In genomic region chr8:114116049-114116448, GRCm38 (mm10) we compare ENCODE assay signal across 16 mouse cellular contexts. TPM values are rescaled to one million over a fixed set of nuclear protein-coding genes. Genes with fewer than 3 reads are reported as not detected.
DNase-seq lines count a peak whose midpoint lies in the region; ATAC-seq lines count a peak whose summit lies in the region.
"Had no signal": no experiment of that assay in that cellular context is flagged by ENCODE, and none has a peak within 500 bp of the region (broad histone marks: within the 10 kb centered on the region; RNA-seq: fewer than 3 reads in every experiment).

No protein-coding gene starts in this region.

- H3K27me3 ChIP-seq in neural tube, embryonic 11.5 days (ENCODE audit: control insufficient read depth, insufficient read depth, low read length), result no peaks in the 10 kb centered on the region
- no peaks in the 10 kb centered on the region for H3K27me3 ChIP-seq in forebrain, embryonic 13.5 days
- no peaks in the 10 kb centered on the region for H3K27me3 ChIP-seq in midbrain, embryonic 11.5 days (ENCODE audit: control insufficient read depth, insufficient read depth, low read length)
- no peaks in the 10 kb centered on the region for H3K27me3 ChIP-seq in heart, embryonic 11.5 days (ENCODE audit: control insufficient read depth, insufficient read depth, low read length)
- no peaks in the 10 kb centered on the region for H3K27me3 ChIP-seq in liver, embryonic 12.5 days (replicated peaks)
- H3K27me3 ChIP-seq: embryonic facial prominence, embryonic 15.5 days; heart, embryonic 15.5 days; liver, embryonic 13.5 days had no signal

- intact Hi-C loops in heart, postnatal 36 days (cut with DNase I), result no loop called here
- intact Hi-C loops in left cerebral cortex, postnatal 36 days (cut with DNase I), result no loop called here

- no peak overlapping the region for H3K4me3 ChIP-seq in neural tube, embryonic 11.5 days (ENCODE audit: low read depth, low read length)
- no peak overlapping the region for H3K4me3 ChIP-seq in forebrain, embryonic 13.5 days
- H3K4me3 ChIP-seq in midbrain, embryonic 11.5 days (ENCODE audit: low read depth, low read length), result no peak overlapping the region
- H3K4me3 ChIP-seq in heart, embryonic 11.5 days (ENCODE audit: low read depth, low read length), result no peak overlapping the region
- H3K4me3 ChIP-seq in liver, embryonic 12.5 days, result no peak overlapping the region
- H3K4me3 ChIP-seq: embryonic facial prominence, embryonic 15.5 days; heart, embryonic 15.5 days; liver, embryonic 13.5 days had no signal

- H3K27ac ChIP-seq in neural tube, embryonic 11.5 days (ENCODE audit: low read depth, low read length), result no peak overlapping the region
- H3K27ac ChIP-seq in forebrain, embryonic 13.5 days, result peak overlapping the region; percentile 68
- H3K27ac ChIP-seq in midbrain, embryonic 11.5 days (ENCODE audit: low read depth, low read length), result peak overlapping the region; percentile 72
- H3K27ac ChIP-seq in heart, embryonic 11.5 days (ENCODE audit: low read depth, low read length), result no peak overlapping the region
- no peak overlapping the region for H3K27ac ChIP-seq in liver, embryonic 12.5 days
- H3K27ac ChIP-seq: embryonic facial prominence, embryonic 15.5 days; heart, embryonic 15.5 days; liver, embryonic 13.5 days had no signal

- H3K4me1 ChIP-seq in neural tube, embryonic 11.5 days (ENCODE audit: control insufficient read depth, insufficient read depth, low read length), result peaks cover 6% of the 10 kb centered on the region
- H3K4me1 ChIP-seq in forebrain, embryonic 13.5 days, result peaks cover 21% of the 10 kb centered on the region
- H3K4me1 ChIP-seq in midbrain, embryonic 11.5 days (ENCODE audit: control insufficient read depth, insufficient read depth, low read length), result peaks cover 15% of the 10 kb centered on the region
- no peaks in the 10 kb centered on the region for H3K4me1 ChIP-seq in heart, embryonic 11.5 days (ENCODE audit: control insufficient read depth, insufficient read depth, low read length)
- no peaks in the 10 kb centered on the region for H3K4me1 ChIP-seq in liver, embryonic 12.5 days
- H3K4me1 ChIP-seq: embryonic facial prominence, embryonic 15.5 days; heart, embryonic 15.5 days had no signal

- WGBS in neural tube, embryonic 11.5 days, result 3% methylated on average over 2 of the region's 2 CpGs
- WGBS in forebrain, embryonic 13.5 days, result 0% methylated on average over 2 of the region's 2 CpGs
- WGBS in midbrain, embryonic 11.5 days, result 3% methylated on average over 2 of the region's 2 CpGs
- WGBS in heart, embryonic 11.5 days (ENCODE audit: insufficient replicate concordance), result 16% methylated on average over 2 of the region's 2 CpGs
- WGBS in liver, embryonic 12.5 days (ENCODE audit: insufficient replicate concordance), result 33% methylated on average over 2 of the region's 2 CpGs

- H3K9ac ChIP-seq in neural tube, embryonic 11.5 days (ENCODE audit: low read length), result no peak overlapping the region
- H3K9ac ChIP-seq in forebrain, embryonic 13.5 days, result no peak overlapping the region
- H3K9ac ChIP-seq in midbrain, embryonic 11.5 days (ENCODE audit: low read length), result no peak overlapping the region; the same call in 1 of the 2 replicates
- H3K9ac ChIP-seq in heart, embryonic 11.5 days (ENCODE audit: low read depth, low read length), result no peak overlapping the region
- no peak overlapping the region for H3K9ac ChIP-seq in liver, embryonic 12.5 days
- H3K9ac ChIP-seq: embryonic facial prominence, embryonic 15.5 days; heart, embryonic 15.5 days; liver, embryonic 13.5 days had no signal

- no peak overlapping the region for H3K4me2 ChIP-seq in neural tube, embryonic 11.5 days (ENCODE audit: low read depth)
- peak overlapping the region; percentile 20 for H3K4me2 ChIP-seq in forebrain, embryonic 13.5 days
- H3K4me2 ChIP-seq in midbrain, embryonic 11.5 days, result peak overlapping the region; percentile 5; the same call in 1 of the 2 replicates
- H3K4me2 ChIP-seq in heart, embryonic 11.5 days, result no peak overlapping the region
- no peak overlapping the region for H3K4me2 ChIP-seq in liver, embryonic 12.5 days
- H3K4me2 ChIP-seq: embryonic facial prominence, embryonic 15.5 days; heart, embryonic 15.5 days; liver, embryonic 13.5 days had no signal

- ATAC-seq in neural tube, embryonic 11.5 days (ENCODE audit: insufficient read depth, low FRiP score, low TSS enrichment), result peak; percentile 51; the same call in 1 of the 2 replicates
- ATAC-seq in forebrain, embryonic 13.5 days, result peak; percentile 66; the same call in 1 of the 2 replicates
- ATAC-seq in midbrain, embryonic 11.5 days (ENCODE audit: low FRiP score), result peak; percentile 69
- no peak for ATAC-seq in heart, embryonic 11.5 days (replicated peaks; ENCODE audit: insufficient number of reproducible peaks, low FRiP score, low TSS enrichment)
- ATAC-seq in liver, embryonic 12.5 days, result no peak

- peak; percentile 57 for DNase-seq in neural tube, embryonic 11.5 days (ENCODE audit: low spot score)
- DNase-seq in neural tube, embryonic 10.5 days (ENCODE audit: extremely low spot score, low spot score), result no peak
- DNase-seq in midbrain, embryonic 11.5 days (ENCODE audit: low spot score, missing footprints), result peak; percentile 91
- no peak for DNase-seq in heart, postnatal 36 days
- DNase-seq in left cerebral cortex, postnatal 36 days (ENCODE audit: low spot score in 2 of 2), result no peak
- DNase-seq: adrenal gland, postnatal 25 days; cerebellum, adult 11-12 months; gastrocnemius, postnatal 25 days; kidney, adult 2 months; liver, embryonic 13.5 days had no signal

- no peaks in the 10 kb centered on the region for H3K9me3 ChIP-seq in neural tube, embryonic 11.5 days (ENCODE audit: control insufficient read depth, low read length)
- H3K9me3 ChIP-seq in forebrain, embryonic 13.5 days (replicated peaks), result no peaks in the 10 kb centered on the region
- no peaks in the 10 kb centered on the region for H3K9me3 ChIP-seq in midbrain, embryonic 11.5 days (ENCODE audit: control insufficient read depth, low read length)
- no peaks in the 10 kb centered on the region for H3K9me3 ChIP-seq in heart, embryonic 11.5 days (replicated peaks; ENCODE audit: control insufficient read depth, low read length)
- H3K9me3 ChIP-seq in liver, embryonic 12.5 days (replicated peaks), result no peaks in the 10 kb centered on the region
- H3K9me3 ChIP-seq: embryonic facial prominence, embryonic 15.5 days; heart, embryonic 15.5 days; liver, embryonic 13.5 days had no signal

- no peaks in the 10 kb centered on the region for H3K36me3 ChIP-seq in neural tube, embryonic 11.5 days (ENCODE audit: control insufficient read depth, insufficient read depth, low read length)
- H3K36me3 ChIP-seq in forebrain, embryonic 13.5 days (ENCODE audit: poor library complexity, severe bottlenecking), result no peaks in the 10 kb centered on the region
- H3K36me3 ChIP-seq in midbrain, embryonic 11.5 days (ENCODE audit: control insufficient read depth, insufficient read depth, low read length), result no peaks in the 10 kb centered on the region
- H3K36me3 ChIP-seq in heart, embryonic 11.5 days (ENCODE audit: control insufficient read depth, insufficient read depth, low read length), result no peaks in the 10 kb centered on the region
- H3K36me3 ChIP-seq in liver, embryonic 12.5 days, result no peaks in the 10 kb centered on the region
- H3K36me3 ChIP-seq: embryonic facial prominence, embryonic 15.5 days; heart, embryonic 15.5 days; liver, embryonic 13.5 days had no signal

RNA-seq across cellular contexts. Expression of gene Nudt7, which starts 17.3 kb away (rescaled TPM):
- 11.0 and 11.9 TPM in 2 replicates for polyA plus RNA-seq in neural tube, embryonic 11.5 days (2014; fragmentation: Nextera tagmentation; extraction: Ambion mirVana)
- 4.9 and 7.6 TPM in 2 replicates for polyA plus RNA-seq in forebrain, embryonic 13.5 days (2015; fragmentation: Nextera tagmentation; extraction: Ambion mirVana)
- 9.8 and 10.7 TPM in 2 replicates for polyA plus RNA-seq in midbrain, embryonic 11.5 days (2014; fragmentation: Nextera tagmentation; extraction: Ambion mirVana)
- 100 to 1,000 TPM in 1 of 2 experiments, 10 to 100 TPM in 1; 86.3 to 119 TPM for total RNA-seq in heart, postnatal 36 days (2021)
- 24.8 and 27.4 TPM in 2 replicates for polyA plus RNA-seq in heart, embryonic 11.5 days (2014; fragmentation: Nextera tagmentation; extraction: Ambion mirVana)
- total RNA-seq in left cerebral cortex, postnatal 36 days (2021), result 1 to 10 TPM; 4.5 to 5.4 TPM
- 12.3 and 14.6 TPM in 2 replicates for polyA plus RNA-seq in liver, embryonic 12.5 days (2016; fragmentation: Nextera tagmentation; extraction: Ambion mirVana)
- polyA plus RNA-seq: C2C12 had no signal

Comparison
In these comparisons a context has a peak if more than half of its experiments do, and no peak if none do; other contexts are left out.
1. DNase-seq: peak in neural tube, embryonic 11.5 days (single experiment) and midbrain, embryonic 11.5 days (single experiment); none in neural tube, embryonic 10.5 days (single experiment), heart, postnatal 36 days (0 of 2) and left cerebral cortex, postnatal 36 days (0 of 2).
2. ATAC-seq: peak in neural tube, embryonic 11.5 days (single experiment), forebrain, embryonic 13.5 days (single experiment) and midbrain, embryonic 11.5 days (single experiment); none in heart, embryonic 11.5 days (single experiment) and liver, embryonic 12.5 days (single experiment).
3. H3K27ac ChIP-seq: peak in forebrain, embryonic 13.5 days (single experiment) and midbrain, embryonic 11.5 days (single experiment); none in neural tube, embryonic 11.5 days (single experiment), heart, embryonic 11.5 days (single experiment) and liver, embryonic 12.5 days (single experiment).
4. H3K4me2 ChIP-seq: peak in forebrain, embryonic 13.5 days (single experiment) and midbrain, embryonic 11.5 days (single experiment); none in neural tube, embryonic 11.5 days (single experiment), heart, embryonic 11.5 days (single experiment) and liver, embryonic 12.5 days (single experiment).